Mouse (Mus musculus) CH12.LX (cell line): ENCODE measurements around the gene Gdf9.

ENCODE experiments used
- CTCF ChIP-seq, 2 experiments: IDR thresholded peaks in 1 of 2; conservative IDR thresholded peaks in 1 of 2; 2 replicates each; pipeline ENCODE4 v1.5.1; 2011 to 2012; ENCODE audit warnings: low read depth in 2 of 2, low read length in 2 of 2, improper control_type of control experiment in 1 of 2, inconsistent platforms in 1 of 2, mild to moderate bottlenecking in 1 of 2, moderate library complexity in 1 of 2
- EP300 ChIP-seq: IDR thresholded peaks from 2 replicates; pipeline ENCODE4 v1.6.1; 2011; ENCODE audit warnings: low read length, improper control_type of control experiment
- JUND ChIP-seq: conservative IDR thresholded peaks from 2 replicates; pipeline ENCODE4 v1.6.1; 2011; ENCODE audit warnings: low read depth, low read length, improper control_type of control experiment
- MAZ ChIP-seq: IDR thresholded peaks from 2 replicates; pipeline ENCODE4 v1.6.1; 2012; ENCODE audit warnings: low read depth, mild to moderate bottlenecking, inconsistent platforms, low read length, improper control_type of control experiment, moderate library complexity
- MYC ChIP-seq: IDR thresholded peaks from 2 replicates; pipeline ENCODE4 v1.6.1; 2011; ENCODE audit warnings: low read depth, mild to moderate bottlenecking, improper control_type of control experiment, low read length
- NRF1 ChIP-seq: IDR thresholded peaks from 2 replicates; pipeline ENCODE4 v1.6.1; 2014; ENCODE audit warnings: low read depth, mild to moderate bottlenecking, inconsistent platforms, low read length, improper control_type of control experiment, moderate library complexity
- PAX5 ChIP-seq: IDR thresholded peaks from 2 replicates; pipeline ENCODE4 v1.6.1; 2012; ENCODE audit warnings: low read length, inconsistent platforms, mixed read lengths
- POLR2A ChIP-seq: IDR thresholded peaks from 2 replicates; pipeline ENCODE4 v1.6.1; 2011; ENCODE audit warnings: low read depth, mild to moderate bottlenecking, improper control_type of control experiment, low read length
- POLR2AphosphoS2 ChIP-seq: IDR thresholded peaks from 2 replicates; pipeline ENCODE4 v1.6.1; 2011; ENCODE audit warnings: low read depth, low read length, improper control_type of control experiment
- RAD21 ChIP-seq: IDR thresholded peaks from 2 replicates; pipeline ENCODE4 v1.6.1; 2011; ENCODE audit warnings: low read depth, mild to moderate bottlenecking, low read length, improper control_type of control experiment, moderate library complexity
- SIN3A ChIP-seq: IDR thresholded peaks from 2 replicates; pipeline ENCODE4 v1.6.1; 2012; ENCODE audit warnings: low read length, improper control_type of control experiment, inconsistent platforms
- ZC3H11A ChIP-seq: IDR thresholded peaks from 2 replicates; pipeline ENCODE4 v1.6.1; 2012; ENCODE audit warnings: low read depth, mild to moderate bottlenecking, inconsistent platforms, low read length, improper control_type of control experiment
- ZNF384 ChIP-seq: IDR thresholded peaks from 2 replicates; pipeline ENCODE4 v1.6.1; 2012; ENCODE audit warnings: low read depth, low read length, improper control_type of control experiment, inconsistent platforms

- no peak for TF ChIP-seq JUND
- TF ChIP-seq POLR2AphosphoS2 = no peak
- no peak for TF ChIP-seq EP300
- no peak for TF ChIP-seq NRF1
- TF ChIP-seq CTCF (conservative IDR thresholded peaks at IDR 0.05 in 1 of 2, IDR thresholded peaks at IDR 0.05 in 1 of 2; ENCODE audit: low read depth in 2 of 2, low read length in 2 of 2) = no peak
- TF ChIP-seq RAD21 = no peak
- TF ChIP-seq MYC = no peak
- no peak for TF ChIP-seq ZNF384
- no peak for TF ChIP-seq MAZ
- TF ChIP-seq SIN3A = no peak
- no peak for TF ChIP-seq ZC3H11A
- no peak for TF ChIP-seq POLR2A
- no peak for TF ChIP-seq PAX5
Observed at GRCm38 (mm10) chr11:53423036-53423435, 7.8 kb upstream of the Gdf9 start, which contains the start of gene Leap2.
